Mouse (Mus musculus) c-Kit-positive CD71-positive TER-119-positive erythroid progenitor cells, embryonic 14.5 days (primary cell): ENCODE data around the gene Ifitm6.
"Not testable (repeated sequence)": the region's sequence is repeated elsewhere in the genome, so short reads cannot be mapped to it uniquely, and the experiment has no call there.

ENCODE experiments used
- DNase-seq: peaks from one replicate; pipeline ENCODE4 v3.0.0-alpha.2; 2013; ENCODE audit warnings: low spot score

The Ifitm6 gene

GRCm38 (mm10) chr7:141040867-141041606 lies 23.3 kb upstream of the Ifitm6 start:
- no peak for DNase-seq

DNA sequence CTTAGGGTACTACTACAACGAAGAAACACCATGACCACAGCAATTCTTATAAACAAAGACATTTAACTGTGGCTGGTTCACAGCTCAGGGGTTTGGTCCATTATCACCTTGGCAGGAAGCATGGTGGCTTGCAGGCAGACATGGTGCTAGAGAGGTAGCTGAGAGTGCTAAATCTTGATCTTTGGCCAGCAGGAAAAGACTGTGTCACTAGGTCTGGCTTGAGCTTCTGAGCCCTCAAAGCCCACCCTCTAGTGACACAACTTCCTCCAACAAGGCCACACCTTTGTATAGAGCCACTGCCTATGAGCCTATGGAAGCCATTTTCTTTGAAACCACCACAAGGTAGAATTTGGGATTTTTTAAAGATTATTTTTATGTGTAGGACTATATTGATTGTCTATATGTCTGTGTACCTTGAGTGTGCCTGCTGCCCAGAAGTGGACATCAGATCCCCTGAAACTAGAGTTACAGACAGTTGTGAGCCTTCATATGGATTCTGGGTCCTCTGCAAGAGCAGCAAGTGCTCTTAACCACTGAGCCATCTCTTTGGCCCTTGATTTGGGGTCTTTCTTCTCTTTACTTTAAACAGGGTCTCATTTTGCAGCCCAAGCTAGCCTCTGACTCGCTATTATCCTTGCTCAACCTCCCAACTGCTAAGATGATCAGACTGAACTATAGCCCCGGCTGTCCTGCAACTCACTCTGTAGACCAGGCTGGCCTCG lies 21.8 kb upstream of the Ifitm6 start:
- DNase-seq = no peak

- DNase-seq = no peak
Observed at GRCm38 (mm10) chr7:141038090-141039032, 20.6 kb upstream of the Ifitm6 start.

DNA sequence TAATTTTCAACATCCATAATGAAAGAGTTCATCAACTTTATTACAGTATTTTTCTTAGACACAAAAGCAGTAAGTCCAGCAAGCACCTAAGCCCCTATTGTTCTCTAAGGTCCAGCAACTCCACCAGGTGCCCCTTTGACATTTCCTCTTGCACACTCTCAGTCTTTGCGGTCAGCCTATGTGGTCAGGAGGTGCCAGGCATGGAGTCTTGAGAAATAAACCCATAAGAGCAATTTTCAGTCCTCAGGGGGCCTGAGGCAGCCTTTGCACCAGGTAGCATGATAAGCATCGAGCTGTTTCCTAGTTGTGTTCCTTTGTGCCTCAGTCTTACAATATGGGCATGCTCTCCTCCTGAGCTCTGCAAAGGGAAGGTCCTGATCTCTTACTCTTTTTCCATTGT lies 18.9 kb upstream of the Ifitm6 start:
- not testable (repeated sequence) for DNase-seq

GRCm38 (mm10) chr7:141032458-141033167 lies 14.9 kb upstream of the Ifitm6 start:
- no peak for DNase-seq

DNA sequence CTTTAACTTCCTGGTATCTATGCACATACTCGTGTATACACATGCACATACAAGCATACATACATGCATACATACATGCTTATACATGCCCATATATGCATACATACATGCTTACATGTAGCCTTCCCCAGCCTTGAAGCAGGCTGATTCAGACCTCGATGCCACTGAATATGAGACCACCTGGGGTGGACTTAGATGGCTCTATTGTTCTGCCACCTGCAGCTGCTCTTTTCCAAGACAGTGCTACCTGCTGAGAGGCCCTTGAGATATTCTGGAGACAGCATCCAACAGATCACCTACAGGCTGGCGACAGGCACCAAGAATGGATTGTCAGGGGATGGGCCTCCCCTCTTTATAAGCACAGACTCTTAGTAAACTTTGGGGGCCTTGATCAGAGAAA lies 12.7 kb upstream of the Ifitm6 start:
- no peak for DNase-seq

- no peak for DNase-seq
Observed at GRCm38 (mm10) chr7:141028831-141029230, 11.1 kb upstream of the Ifitm6 start, which contains the start of gene Gm17387. Gene Gm17387, plus strand, starts transcription at chr7:141029131.

GRCm38 (mm10) chr7:141026740-141027098 lies 9.0 kb upstream of the Ifitm6 start:
- DNase-seq = no peak

- DNase-seq = no peak
Observed at GRCm38 (mm10) chr7:141026097-141026739, 8.5 kb upstream of the Ifitm6 start.

DNA sequence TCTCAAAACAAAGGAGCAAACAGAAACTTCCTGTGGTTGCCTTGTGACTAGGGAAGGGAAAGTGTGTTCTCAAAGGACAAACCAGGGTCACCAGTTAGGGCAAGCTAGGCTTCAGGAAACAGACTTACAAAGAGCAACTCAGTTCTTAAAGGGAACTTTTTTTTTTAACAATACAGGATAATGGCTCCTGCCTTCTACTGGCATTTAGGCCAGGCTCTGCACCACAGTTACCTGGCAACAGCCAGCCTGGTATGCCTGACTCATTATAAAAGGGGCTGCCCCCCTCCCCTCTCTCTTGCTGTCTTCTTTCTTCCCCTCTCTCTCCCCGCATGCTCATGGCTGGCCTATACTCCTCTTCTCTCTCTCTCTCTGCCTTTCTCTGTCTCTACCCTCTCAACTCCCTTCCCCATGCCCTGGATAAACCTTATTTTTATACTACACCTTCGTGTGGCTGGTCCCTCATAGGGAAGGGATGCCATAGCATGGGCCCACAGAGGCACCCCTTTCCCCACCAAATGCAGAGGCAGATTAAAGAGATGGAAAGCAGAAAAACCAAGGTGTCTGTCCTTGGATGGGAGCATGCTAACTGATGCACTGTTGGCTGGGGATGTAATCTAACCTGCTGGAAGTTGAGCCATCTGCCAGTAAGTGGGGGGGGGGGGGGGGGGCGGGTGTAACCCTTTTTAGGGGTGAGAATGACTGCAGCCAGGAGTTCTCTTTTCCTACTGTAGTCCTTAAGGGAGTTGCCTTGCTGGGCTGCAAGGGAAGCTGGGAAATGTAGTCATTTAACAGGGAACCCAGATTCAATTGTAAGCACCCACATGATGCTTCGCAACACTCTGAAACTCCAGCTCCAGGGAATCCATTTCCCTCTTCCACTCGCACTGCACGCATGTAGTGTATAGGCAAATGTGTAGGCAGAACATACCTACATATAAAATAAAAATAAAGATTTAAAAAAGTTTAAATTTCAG lies 7.4 kb upstream of the Ifitm6 start:
- no peak for DNase-seq

DNA sequence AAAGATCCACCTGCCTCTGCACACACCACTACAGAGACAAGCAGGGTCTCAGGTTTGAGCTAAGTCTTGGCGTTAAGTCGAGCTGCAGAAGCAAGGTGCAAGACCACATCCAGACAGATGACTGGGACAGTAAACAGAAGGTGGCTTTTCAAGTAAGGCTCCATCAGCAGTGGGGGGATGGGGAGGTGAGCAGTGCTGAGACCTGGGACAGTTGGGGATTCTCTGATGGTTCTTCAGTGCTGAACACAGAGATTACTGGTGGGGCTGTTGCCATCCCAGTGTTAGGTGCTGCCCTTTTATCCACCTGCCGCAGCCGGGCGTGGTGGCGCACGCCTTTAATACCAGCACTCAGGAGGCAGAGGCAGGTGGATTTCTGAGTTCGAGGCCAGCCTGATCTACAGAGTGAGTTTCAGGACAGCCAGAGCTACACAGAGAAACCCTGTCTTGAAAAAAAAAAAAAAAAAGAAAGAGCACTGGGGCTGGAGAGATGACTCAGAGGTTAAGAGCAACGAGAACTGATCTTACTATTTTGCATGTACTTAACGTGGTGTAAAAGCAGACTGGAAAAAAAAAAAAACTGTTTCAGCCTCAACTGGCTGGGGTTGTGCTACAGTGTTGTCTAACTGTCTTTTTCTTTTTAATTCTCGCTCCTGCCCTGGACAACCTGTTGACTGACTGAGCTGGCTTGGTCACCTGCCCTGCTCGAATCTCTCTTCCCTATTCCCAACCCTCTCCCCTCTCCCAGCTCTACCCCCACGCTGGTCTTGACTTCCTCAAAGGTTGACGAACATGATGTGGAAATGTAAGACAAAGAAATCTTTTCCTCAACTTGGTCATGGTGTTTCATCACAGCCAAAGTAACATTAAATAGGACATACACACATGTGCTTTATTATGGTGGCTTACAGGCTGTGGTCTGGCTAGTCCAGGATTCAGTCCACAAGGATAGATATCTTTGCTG lies 4.0 kb upstream of the Ifitm6 start:
- no peak for DNase-seq

- no peak for DNase-seq
Observed at GRCm38 (mm10) chr7:141019028-141019427, 1.3 kb upstream of the Ifitm6 start.

- no peak for DNase-seq
Observed at GRCm38 (mm10) chr7:141016707-141017697, 722 bp downstream of the Ifitm6 start.

DNA sequence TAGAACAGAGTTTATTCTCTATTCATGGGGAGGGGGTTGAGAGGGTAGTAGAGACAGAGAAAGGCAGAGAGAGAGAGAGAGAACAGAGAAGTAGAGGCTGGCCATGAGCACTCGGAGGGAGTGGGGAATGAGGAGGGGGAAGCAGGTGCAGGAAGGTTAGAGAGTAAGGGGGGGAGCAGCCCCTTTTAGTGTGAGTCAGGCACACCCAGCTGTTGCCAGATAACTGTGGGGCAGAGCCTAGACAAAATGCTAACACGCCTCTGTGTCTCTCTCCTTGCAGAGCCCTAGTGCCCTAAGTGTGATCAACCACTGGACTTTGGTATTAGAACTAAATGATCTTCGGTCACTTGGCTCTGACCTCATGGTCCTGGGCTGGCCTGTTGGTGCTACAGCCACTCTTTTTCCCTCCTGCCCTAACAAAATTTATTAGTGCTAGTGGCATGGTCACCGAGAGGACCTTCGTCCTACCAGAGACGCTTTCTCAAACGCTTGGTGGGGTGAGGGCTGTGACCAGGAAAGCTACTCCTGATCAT lies 6.4 kb downstream of the Ifitm6 start:
- no peak for DNase-seq

GRCm38 (mm10) chr7:141010593-141010992 lies 7.1 kb downstream of the Ifitm6 start, which contains the start of gene Ifitm3:
Gene Ifitm3, minus strand, starts transcription at chr7:141010770.
- no peak for DNase-seq

DNA sequence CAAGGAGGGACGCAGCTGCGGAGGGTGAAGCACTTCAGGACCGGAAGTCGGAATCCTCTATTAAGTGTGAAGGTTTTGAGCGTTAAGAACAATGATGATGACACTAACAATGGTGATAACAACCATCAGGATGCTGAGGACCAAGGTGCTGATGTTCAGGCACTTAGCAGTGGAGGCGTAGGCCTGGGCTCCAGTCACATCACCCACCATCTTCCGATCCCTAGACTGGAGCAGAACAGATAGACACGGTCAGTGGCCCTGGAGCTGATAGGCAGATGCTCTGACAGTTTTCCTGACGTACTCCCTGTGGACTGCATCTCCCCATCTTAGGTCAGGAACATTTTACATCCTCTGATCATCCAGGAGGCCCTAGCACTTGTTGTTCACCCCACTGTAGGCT lies 8.1 kb downstream of the Ifitm6 start:
- no peak for DNase-seq

- peak; percentile 70 for DNase-seq
Observed at GRCm38 (mm10) chr7:141008938-141009660, 8.6 kb downstream of the Ifitm6 start.
